Mouse (Mus musculus): ENCODE data around the gene Olfr15.

- TF ChIP-seq CTCF (IDR thresholded peaks at IDR 0.05; ENCODE audit: low read depth, low read length), result no peak
- TF ChIP-seq POLR2A (IDR thresholded peaks at IDR 0.05; ENCODE audit: insufficient read depth, low read length), result no peak
Observed at GRCm38 (mm10) chr16:3876346-3876745, 45.7 kb downstream of the Olfr15 start.

Data from ES-Bruce4 (cell line).